Mouse (Mus musculus) common myeloid progenitor, adult 5-6 weeks (primary cell): Measurements from ENCODE around the gene Slc25a28. TPM values are rescaled to one million over a fixed set of nuclear protein-coding genes. Genes with fewer than 3 reads are reported as not detected.

Source experiments
- total RNA-seq: library from RNA; stranded (forward); fragments of 200-1000, 187-1606 nt; gene quantifications from 2 replicates; pipeline ENCODE4 v1.2.3, GENCODE M21; 2017

The Slc25a28 gene
- total RNA-seq, 1 experiment from 2014 or later, result 38.3 TPM

Other genes starting within 250 kb of the Slc25a28 start
- 0.73 TPM in 1 of 2 replicates, not detected in the other for gene Cnnm1, start 234.4 kb downstream of the Slc25a28 start, total RNA-seq
- 18.0 and 20.6 TPM in 2 replicates for gene Got1, start 150.3 kb downstream of the Slc25a28 start, total RNA-seq
- 0.64 and 2.5 TPM in 2 replicates for gene Nkx2-3, start 62.6 kb downstream of the Slc25a28 start, total RNA-seq
- gene Entpd7, start 14.8 kb upstream of the Slc25a28 start, total RNA-seq, result 4.8 and 5.2 TPM in 2 replicates
- 51.0 and 58.6 TPM in 2 replicates for gene Cutc, start 78.1 kb upstream of the Slc25a28 start, total RNA-seq
- gene Cox15, start 78.1 kb upstream of the Slc25a28 start, total RNA-seq, result 15.5 and 32.9 TPM in 2 replicates
- gene Abcc2, start 107.3 kb upstream of the Slc25a28 start, total RNA-seq, result 0.15 and 0.37 TPM in 2 replicates